Mouse (Mus musculus): ENCODE results near the gene Bcl9l. TPM values are rescaled to one million over a fixed set of nuclear protein-coding genes. Genes with fewer than 3 reads are reported as not detected.

Bcl9l gene
- total RNA-seq, 2 experiments from 2014 or later: 1.2 to 2.5 TPM

DNA sequence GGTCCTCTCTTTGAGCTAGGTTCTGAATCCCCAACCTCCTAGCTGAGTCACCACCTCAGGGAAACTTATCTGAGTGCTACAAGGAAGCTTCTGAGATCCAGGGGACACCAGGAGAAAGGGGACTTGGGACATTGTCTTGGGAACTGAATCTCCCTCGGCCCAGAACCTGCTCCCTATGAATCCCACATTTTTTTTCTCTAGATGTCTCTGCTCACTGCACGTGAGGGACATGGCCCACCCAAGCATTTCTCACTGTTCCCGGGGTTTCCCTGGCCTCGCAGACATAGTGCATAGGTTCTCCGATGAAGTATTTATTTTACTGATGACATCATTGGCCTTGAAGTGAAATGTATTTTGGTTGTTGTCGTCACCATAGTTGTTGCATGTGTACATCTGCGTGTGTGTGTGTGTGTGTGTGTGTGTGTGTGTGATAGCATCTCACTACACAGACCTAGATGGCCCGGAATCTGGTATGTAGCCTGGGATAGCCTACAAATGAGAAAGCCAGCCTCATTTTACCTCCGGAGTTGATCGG lies 13.3 kb downstream of the Bcl9l start:
- no peak for ATAC-seq (replicated peaks; ENCODE audit: low FRiP score, poor library complexity, severe bottlenecking)

DNA sequence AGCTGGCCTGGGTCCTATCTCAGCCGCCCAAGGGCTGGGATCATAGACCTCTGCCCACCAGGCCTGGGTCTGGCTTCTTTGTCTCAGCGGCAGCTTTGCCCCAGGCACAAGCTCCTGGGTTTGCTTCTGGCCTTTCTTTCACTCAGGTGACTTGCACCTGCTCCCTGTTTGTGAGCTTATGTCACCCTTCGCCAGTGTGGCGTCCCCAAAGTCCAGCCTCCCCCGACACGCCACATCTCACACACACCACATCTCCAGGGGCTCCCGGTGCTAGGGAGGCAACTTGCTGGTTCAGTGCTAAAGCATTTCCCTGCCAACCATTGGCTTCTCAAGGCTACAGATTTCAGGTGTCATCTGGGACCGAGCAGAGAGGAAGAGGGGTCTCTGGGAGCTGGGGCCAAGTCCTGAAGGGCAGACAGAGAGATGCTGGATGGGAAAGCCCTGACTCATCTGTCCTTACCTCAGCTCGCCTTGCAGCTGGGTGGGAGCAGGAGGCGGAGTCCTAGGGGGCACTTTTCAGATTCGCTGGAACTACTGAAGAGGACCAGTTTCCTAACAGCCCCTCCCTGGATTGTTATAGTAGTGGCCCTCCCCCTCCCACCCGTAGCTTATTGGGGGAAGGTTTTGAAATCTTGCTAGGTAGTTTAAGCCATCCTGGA lies 14.3 kb downstream of the Bcl9l start:
- ATAC-seq (replicated peaks; ENCODE audit: low FRiP score, poor library complexity, severe bottlenecking): no peak

DNA sequence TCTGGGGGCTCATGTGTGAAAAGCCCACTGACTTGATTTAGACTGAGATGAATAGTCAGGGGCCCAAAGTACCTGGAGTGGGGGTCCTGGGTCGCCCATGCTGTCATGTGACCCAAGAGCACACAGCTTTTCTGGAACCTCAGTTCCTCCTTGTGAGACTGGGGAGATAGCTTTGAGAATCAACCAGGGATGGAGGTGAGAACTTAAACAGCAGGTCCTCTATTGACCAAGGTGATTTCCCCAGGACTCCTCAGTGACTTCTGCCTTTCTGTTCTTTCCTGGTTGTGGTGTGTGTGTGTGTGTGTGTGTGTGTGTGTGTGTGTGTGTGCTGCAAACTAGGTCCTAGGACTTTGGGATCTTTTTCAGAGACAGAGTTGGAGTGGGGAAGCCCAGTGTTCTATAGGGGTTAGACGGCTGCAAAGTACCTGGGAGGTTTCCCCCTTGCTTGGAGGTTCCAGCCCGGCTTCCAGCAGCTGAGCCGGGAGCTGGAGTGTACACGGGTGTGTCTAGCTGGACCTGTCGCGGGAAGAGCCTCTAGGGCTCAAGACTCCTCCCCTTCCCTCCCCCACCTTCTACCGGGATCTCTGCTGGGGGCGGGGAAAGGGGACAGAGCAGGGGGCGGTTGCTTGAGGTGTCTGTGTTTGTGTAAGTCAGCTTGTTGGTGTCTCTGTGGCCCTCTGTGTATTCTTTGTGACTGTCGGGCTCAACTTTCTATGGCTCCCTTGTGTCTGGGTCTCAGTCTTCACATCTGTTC lies 15.2 kb downstream of the Bcl9l start:
- ATAC-seq (replicated peaks; ENCODE audit: low FRiP score, poor library complexity, severe bottlenecking): no peak

DNA sequence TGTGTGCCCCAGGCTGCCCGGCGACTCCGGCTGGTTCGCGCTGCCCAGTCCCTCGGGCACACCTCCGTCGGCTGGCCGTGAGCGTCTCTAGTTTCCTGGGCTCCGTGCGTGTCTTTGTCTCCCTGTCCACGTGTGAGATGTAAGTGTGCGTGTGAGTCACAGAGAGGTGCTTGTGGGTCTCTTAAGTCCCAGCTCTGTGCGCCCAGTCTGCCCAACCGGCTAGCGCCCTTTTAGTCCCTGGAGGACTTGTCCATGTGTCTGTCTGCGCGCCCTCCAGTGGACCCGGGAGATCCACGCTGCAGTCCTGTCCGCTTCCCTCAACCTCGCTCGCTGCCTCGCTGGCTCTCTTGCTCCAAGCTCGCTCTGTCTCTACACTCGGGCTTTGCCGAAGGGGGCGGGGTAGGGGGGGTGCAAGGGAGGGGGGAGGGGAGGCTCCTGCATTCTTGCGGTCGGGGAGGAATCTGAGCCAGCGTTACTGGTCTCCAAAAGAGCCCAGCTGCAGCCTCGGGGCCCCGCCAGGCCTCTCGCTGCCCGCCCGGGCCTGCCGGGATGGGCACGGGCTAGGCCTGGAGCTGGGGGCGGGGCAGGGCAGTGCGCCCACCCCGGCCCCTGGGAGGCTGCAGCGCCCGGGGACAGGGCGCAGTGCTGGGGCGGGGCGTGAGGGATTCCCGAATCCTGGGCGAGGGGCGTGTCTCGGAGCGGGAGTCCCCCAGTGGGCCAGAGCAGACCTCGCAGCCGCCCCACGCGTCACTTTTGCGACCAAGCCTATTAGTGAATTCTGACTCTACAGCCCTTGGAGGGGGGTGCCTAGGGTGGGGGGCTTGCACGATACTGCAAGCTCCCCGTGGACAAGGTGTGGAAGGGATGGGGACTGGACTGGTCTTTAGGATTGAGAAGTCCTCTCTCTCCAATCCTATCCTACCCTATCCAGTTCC lies 16.1 kb downstream of the Bcl9l start:
- ATAC-seq (replicated peaks; ENCODE audit: low FRiP score, poor library complexity, severe bottlenecking): no peak

DNA sequence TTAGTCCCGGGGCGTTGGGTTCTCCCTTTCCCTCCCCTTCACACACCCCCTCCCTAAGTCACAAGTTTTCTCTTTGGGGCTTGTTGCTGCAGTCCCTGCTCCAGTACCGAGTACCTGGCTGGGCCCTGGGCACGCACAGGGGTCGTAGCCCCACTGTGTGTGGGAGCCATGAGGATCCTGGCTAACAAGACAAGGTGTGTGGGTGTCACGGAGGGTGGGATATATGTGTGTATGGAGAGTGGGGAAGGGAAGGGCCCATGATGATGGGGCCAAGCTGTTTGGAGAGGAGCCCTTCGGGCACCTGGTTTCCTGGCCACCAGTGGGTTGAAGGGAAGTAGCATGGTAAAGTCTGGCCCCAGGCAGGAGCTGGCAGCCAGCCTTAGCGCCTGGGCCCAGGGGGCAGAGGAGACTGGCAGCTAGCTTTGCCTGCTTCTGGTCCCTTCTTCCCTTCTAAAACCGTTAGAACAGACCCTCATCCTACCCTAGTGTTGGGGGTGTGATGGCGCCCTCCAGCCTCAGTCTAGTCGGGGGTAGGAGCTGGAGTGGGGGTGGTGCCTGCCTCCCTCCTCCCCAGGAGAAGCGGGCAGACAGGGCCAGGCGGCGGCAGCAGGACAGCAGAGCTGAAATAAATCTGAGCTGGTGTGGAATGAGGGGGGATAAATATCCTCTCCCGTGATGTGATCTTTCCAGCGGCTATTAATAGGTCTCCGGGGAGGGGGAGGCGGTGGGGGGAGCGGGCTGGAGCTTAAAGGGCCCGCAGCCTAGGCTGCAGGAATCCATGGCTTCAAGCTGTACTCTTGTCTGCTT lies 16.9 kb downstream of the Bcl9l start:
- ATAC-seq (replicated peaks; ENCODE audit: low FRiP score, poor library complexity, severe bottlenecking): no peak

DNA sequence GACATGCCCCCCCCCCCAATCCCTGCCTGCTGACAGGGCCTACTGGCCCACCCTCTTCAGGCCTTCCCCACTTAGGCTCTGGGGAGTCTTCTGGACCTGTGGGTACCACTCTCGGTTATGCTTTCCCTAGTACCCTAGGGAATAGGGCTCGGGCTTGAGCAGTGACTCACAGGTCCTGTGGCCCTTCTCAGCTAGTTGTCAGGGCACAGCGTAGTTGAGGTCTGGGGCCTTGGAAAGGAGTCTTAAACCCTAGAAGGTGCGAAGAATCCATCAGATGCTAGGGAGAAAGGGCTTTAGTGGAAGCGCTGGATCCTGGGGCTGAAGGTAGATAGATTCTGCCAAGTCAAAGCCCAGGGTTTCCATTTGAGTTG lies 17.5 kb downstream of the Bcl9l start:
- no peak for ATAC-seq (replicated peaks; ENCODE audit: low FRiP score, poor library complexity, severe bottlenecking)

DNA sequence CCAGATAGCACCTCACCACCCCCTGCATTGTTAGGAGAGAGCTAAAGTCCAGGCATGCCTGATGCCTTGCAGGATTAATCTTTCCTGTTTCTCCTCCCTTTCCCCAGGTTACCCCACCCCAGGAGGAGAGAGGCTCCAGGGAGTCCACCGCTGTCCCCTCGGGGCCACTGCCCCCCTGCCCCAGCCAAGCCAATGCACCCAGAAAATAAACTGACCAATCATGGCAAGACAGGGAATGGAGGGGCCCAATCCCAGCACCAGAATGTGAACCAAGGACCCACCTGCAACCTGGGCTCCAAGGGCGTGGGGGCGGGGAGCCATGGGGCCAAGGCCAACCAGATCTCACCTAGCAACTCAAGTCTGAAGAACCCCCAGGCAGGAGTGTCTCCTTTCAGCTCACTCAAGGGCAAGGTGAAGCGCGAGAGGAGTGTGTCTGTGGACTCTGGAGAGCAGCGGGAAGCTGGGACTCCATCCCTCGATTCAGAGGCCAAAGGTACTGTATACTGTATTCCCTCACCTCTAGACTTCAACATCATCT lies 18.1 kb downstream of the Bcl9l start:
- ATAC-seq (replicated peaks; ENCODE audit: low FRiP score, poor library complexity, severe bottlenecking): no peak

DNA sequence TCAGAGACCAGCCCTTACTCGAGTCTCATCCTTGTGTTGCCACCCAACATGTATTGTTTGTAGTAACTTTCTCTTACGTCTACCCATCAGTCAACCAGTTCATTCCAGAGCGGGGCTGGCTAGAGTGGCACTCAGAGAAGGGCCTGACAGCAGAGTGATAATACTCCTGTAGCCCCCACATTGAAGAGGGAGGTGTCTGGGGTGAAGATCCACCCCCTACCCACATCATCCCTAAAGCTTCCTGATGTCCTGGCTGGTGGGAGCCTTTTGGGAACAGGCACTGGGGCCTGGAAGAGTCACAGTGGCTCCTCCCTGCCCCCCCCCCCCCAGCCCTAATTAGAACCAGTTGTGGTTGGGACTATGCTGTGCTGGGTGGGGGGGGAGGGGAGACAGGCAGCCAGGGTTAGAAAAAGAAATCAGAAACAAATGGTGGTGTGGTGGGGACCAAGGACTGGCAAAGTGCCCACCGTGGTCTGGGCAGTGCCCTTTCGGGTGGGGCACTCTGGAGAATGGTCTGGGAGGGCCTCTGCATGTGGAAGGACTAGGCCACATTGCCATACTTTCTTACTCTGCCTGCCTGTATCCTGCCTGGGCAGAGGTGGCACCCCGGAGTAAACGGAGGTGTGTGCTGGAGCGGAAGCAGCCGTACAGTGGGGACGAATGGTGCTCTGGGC lies 18.7 kb downstream of the Bcl9l start:
- no peak for ATAC-seq (replicated peaks; ENCODE audit: low FRiP score, poor library complexity, severe bottlenecking)

DNA sequence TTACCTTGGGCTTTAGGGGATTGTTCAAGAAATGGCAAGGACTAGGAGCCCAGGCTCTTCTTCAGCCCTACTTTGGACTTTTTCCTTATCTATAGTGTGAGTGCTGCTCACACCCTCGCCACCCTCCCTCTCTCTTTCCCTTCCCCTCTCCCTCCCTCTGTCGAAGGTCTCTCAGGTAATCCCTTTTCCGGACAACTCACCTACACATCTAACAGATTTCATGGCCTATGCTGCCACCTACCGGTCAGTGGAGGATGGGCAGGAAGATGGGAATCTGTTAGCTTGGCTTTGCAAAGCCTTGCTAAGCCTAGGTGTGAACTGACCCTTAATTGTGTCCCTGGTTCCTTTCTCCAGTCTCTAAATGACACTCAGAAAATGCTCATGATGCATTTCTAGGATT lies 19.4 kb downstream of the Bcl9l start:
- ATAC-seq (replicated peaks; ENCODE audit: low FRiP score, poor library complexity, severe bottlenecking): peak; percentile 72

DNA sequence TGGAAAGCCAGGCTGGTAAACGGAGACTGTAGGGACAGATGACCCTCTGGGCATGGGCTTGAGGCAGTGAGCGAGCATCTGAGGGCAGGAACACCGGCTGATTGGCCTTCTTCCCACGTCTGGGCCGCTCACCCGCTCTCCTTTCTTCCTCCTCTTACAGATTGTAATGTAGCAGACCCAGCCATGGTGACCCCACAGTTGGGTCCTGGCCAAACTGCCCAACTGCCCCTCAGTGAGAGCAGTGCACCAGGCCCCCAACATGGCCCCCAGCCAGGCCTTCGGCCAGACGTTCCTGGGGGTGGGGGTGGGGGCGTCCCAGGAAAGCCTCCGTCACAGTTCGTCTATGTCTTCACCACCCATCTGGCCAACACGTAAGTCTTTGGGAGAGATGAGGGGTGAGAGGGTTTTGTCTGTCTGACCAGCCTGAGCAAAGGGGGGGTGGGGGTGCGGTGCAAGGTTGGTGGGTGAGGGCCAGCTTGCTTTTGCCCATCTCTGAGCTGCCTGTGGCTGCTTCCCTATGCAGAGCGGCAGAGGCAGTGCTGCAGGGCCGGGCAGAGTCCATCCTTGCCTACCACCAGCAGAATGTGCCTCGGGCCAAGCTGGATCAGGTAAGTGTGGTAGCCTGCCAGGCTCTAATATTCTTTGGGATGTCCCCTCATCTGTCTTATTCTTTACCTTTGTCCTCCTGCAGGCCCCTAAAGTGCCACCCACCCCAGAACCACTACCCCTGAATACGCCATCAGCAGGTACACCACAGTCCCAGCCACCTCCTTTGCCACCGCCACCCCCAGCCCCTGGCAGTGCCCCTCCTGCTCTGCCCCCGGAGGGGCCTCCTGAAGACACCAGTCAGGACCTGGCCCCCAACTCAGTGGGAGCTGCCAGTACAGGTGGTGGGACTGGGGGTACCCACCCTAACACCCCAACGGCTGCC lies 22.5 kb downstream of the Bcl9l start:
- no peak for ATAC-seq (replicated peaks; ENCODE audit: low FRiP score, poor library complexity, severe bottlenecking)

DNA sequence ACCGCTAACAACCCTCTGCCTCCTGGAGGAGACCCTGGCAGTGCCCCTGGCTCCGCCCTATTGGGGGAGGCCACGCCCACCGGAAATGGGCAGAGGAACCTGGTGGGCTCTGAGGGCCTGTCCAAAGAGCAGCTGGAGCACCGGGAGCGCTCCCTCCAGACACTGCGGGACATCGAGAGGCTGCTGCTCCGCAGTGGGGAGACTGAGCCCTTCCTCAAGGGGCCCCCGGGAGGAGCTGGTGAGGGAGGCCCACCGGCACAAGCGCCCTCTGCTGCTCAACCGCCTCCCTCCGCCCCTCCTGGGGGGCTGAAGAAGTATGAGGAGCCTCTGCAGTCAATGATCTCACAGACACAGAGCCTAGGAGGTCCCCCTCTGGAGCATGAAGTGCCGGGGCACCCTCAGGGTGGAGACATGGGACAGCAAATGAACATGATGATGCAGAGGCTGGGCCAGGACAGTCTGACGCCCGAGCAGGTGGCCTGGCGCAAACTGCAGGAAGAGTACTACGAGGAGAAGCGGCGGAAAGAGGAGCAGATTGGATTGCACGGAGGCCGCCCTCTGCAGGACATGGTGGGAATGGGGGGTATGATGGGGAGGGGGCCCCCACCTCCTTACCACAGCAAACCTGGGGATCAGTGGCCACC lies 23.3 kb downstream of the Bcl9l start:
- no peak for ATAC-seq (replicated peaks; ENCODE audit: low FRiP score, poor library complexity, severe bottlenecking)

DNA sequence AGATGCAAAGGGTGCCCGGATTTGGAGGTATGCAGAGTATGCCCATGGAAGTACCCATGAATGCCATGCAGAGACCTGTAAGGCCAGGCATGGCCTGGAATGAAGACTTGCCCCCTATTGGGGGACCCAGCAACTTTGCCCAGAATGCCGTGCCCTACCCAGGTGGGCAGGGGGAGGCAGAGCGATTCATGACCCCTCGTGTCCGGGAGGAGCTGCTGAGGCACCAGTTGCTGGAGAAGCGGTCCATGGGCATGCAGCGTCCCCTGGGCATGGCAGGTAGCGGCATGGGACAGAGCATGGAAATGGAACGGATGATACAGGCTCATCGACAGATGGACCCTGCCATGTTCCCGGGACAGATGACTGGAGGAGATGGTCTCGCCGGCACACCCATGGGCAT lies 23.9 kb downstream of the Bcl9l start:
- ATAC-seq (replicated peaks; ENCODE audit: low FRiP score, poor library complexity, severe bottlenecking): no peak

DNA sequence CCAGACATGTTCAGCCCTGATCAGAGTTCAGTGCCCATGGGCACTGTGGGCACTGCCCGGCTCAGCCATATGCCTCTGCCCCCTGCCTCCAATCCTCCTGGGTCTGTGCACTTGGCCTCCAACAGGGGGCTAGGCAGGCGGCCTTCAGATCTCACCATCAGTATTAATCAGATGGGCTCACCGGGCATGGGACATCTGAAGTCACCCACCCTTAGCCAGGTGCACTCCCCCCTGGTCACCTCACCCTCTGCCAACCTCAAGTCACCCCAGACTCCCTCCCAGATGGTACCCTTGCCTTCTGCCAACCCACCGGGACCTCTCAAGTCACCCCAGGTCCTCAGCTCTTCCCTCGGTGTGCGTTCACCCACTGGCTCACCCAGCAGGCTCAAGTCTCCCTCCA lies 24.7 kb downstream of the Bcl9l start:
- no peak for ATAC-seq (replicated peaks; ENCODE audit: low FRiP score, poor library complexity, severe bottlenecking)

DNA sequence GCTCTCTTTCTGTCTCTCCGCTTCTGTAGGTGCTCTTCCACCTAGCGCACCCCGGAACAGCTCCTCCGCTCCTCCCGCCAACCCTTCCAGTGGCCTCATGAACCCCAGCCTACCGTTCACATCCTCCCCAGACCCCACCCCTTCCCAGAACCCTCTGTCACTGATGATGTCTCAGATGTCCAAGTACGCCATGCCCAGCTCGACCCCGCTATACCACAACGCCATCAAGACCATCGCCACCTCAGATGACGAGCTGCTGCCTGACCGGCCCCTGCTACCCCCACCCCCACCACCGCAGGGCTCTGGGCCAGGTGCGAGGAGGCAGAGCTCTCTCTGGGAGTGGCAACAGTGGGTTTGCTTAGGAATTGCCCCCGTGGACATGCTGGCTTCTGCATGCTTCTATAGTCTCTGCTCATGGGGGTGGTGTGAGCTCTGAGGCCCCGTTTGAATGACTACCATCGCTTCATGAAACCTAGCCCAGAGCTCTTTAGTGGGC lies 25.5 kb downstream of the Bcl9l start:
- no peak for ATAC-seq (replicated peaks; ENCODE audit: low FRiP score, poor library complexity, severe bottlenecking)

DNA sequence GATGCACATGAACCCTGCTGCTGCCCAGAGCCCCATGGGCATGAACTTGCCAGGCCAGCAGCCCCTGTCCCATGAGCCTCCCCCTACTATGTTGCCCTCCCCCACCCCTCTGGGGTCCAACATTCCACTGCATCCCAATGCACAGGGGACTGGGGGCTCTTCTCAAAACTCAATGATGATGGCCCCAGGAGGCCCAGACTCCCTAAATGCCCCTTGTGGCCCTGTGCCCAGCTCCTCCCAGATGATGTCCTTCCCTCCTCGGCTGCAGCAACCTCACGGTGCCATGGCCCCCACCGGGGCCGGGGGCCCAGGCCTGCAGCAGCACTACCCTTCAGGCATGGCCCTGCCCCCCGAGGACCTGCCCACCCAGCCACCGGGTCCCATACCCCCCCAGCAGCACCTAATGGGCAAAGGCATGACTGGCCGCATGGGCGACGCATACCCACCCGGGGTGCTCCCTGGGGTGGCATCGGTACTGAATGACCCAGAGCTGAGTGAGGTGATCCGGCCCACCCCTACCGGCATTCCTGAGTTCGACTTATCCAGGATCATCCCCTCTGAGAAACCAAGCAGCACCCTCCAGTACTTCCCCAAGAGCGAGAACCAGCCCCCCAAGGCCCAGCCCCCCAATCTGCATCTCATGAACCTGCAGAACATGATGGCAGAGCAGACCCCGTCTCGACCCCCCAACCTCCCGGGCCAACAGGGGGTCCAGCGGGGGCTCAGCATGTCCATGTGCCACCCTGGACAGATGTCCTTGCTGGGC lies 26.3 kb downstream of the Bcl9l start:
- no peak for ATAC-seq (replicated peaks; ENCODE audit: low FRiP score, poor library complexity, severe bottlenecking)
